Mouse (Mus musculus) neural tube, embryonic 15.5 days (tissue): ENCODE measurements around the gene Gdpgp1. TPM values are rescaled to one million over a fixed set of nuclear protein-coding genes. Genes with fewer than 3 reads are reported as not detected.

ENCODE experiments used
- ATAC-seq: fragments of 200-750 bp; cut with Nextera tagmentation; 2 replicates; pipeline ENCODE4 v1.8.0; 2017; ENCODE audit warnings: mild to moderate bottlenecking, moderate TSS enrichment, moderate library complexity; ENCODE audit not compliant: low FRiP score
- H3K27ac ChIP-seq: fragments of 300-500 bp; sonication (generic); replicated peaks from 2 replicates; pipeline ENCODE4 v1.5.1; 2015; ENCODE audit warnings: mild to moderate bottlenecking, inconsistent platforms
- H3K27me3 ChIP-seq: fragments of 300-500 bp; sonication (generic); replicated peaks from 2 replicates; pipeline ENCODE4 v1.6.1; 2015; ENCODE audit warnings: inconsistent platforms
- H3K36me3 ChIP-seq: fragments of 300-500 bp; sonication (generic); 2 replicates; pipeline ENCODE4 v1.6.1; 2015; ENCODE audit warnings: inconsistent platforms
- H3K4me1 ChIP-seq: fragments of 300-500 bp; sonication (generic); 2 replicates; pipeline ENCODE4 v1.6.1; 2015; ENCODE audit warnings: inconsistent platforms
- H3K4me2 ChIP-seq: fragments of 300-500 bp; sonication (generic); 2 replicates; pipeline ENCODE4 v1.6.1; 2015; ENCODE audit warnings: inconsistent platforms, mild to moderate bottlenecking, moderate library complexity
- H3K4me3 ChIP-seq: fragments of 300-500 bp; sonication (generic); replicated peaks from 2 replicates; pipeline ENCODE4 v1.5.1; 2015; ENCODE audit warnings: mild to moderate bottlenecking, inconsistent platforms
- H3K9ac ChIP-seq: fragments of 300-500 bp; sonication (generic); replicated peaks from 2 replicates; pipeline ENCODE4 v1.6.1; 2015; ENCODE audit warnings: mild to moderate bottlenecking, inconsistent platforms
- H3K9me3 ChIP-seq: fragments of 300-500 bp; sonication (generic); replicated peaks from 2 replicates; pipeline ENCODE4 v1.6.1; 2016; ENCODE audit warnings: inconsistent platforms
- WGBS: fragments of 180-500 bp; shearing (Covaris S2); methylation state at CpG from one replicate; pipeline ENCODE4 v1.1.7; 2015; ENCODE audit warnings: mixed read lengths; 5-methylcytosine and 5-hydroxymethylcytosine counted together
- polyA plus RNA-seq: library from polyadenylated mRNA; unstranded; fragments of >200 nt; fragmentation: Nextera tagmentation; extraction: Ambion mirVana; gene quantifications from 2 replicates; pipeline ENCODE4 v1.2.1, GENCODE M21; 2015

Gene Gdpgp1
- polyA plus RNA-seq, 1 experiment from 2014 or later: 4.6 TPM

- H3K4me1 ChIP-seq: peaks cover 21% of the 10 kb centered on the region
- peak overlapping the region; percentile 95 for H3K4me3 ChIP-seq
- H3K27ac ChIP-seq: peak overlapping the region; percentile 81
- peak overlapping the region; percentile 89 for H3K9ac ChIP-seq
- H3K36me3 ChIP-seq: peaks cover 28% of the 10 kb centered on the region
- under 1% methylated on average over 32 of the region's 32 CpGs for WGBS
- ATAC-seq: peak; percentile 67
- H3K9me3 ChIP-seq: no peaks in the 10 kb centered on the region
- peak overlapping the region; percentile 89 for H3K4me2 ChIP-seq
- H3K27me3 ChIP-seq: peaks cover 33% of the 10 kb centered on the region
These were observed 28.8 kb downstream of the Gdpgp1 start for GRCm38 (mm10) chr7:80261372-80261990.

GRCm38 (mm10) chr7:80264606-80265005 is 31.9 kb downstream of the Gdpgp1 start:
- Histone ChIP-seq H3K4me1 (peaks cover 30% of the 10 kb centered on the region), H3K36me3 (peaks cover 33% of the 10 kb centered on the region), H3K4me3 (no peak overlapping the region), H3K27me3 (peaks cover 5% of the 10 kb centered on the region; the same call in 1 of the 2 replicates), H3K27ac (no peak overlapping the region), H3K9ac (no peak overlapping the region), H3K4me2 (no peak overlapping the region), H3K9me3 (no peaks in the 10 kb centered on the region)
- ATAC-seq: no peak
- WGBS: 94% methylated on average over 12 of the region's 12 CpGs

- H3K27ac ChIP-seq: no peak overlapping the region
- H3K9me3 ChIP-seq: no peaks in the 10 kb centered on the region
- WGBS: 90% methylated on average over 1 of the region's 1 CpGs
- H3K9ac ChIP-seq: no peak overlapping the region
- peaks cover 42% of the 10 kb centered on the region for H3K36me3 ChIP-seq
- ATAC-seq: no peak
- H3K4me3 ChIP-seq: no peak overlapping the region
- no peak overlapping the region for H3K4me2 ChIP-seq
- H3K4me1 ChIP-seq: peaks cover 34% of the 10 kb centered on the region
- H3K27me3 ChIP-seq: no peaks in the 10 kb centered on the region
These were observed 35.1 kb downstream of the Gdpgp1 start for GRCm38 (mm10) chr7:80267764-80268163.

- Histone ChIP-seq H3K27me3 (no peaks in the 10 kb centered on the region), H3K4me3 (peak within 1 kb of the TSS; percentile 85), H3K4me2 (peak within 1 kb of the TSS; percentile 79), H3K36me3 (peaks cover 51% of the 10 kb centered on the region), H3K4me1 (peaks cover 29% of the 10 kb centered on the region), H3K9me3 (no peaks in the 10 kb centered on the region), H3K27ac (peak within 1 kb of the TSS; percentile 79), H3K9ac (peak within 1 kb of the TSS; percentile 80)
- ATAC-seq: peak; percentile 90
- 4% methylated on average over 21 of the region's 21 CpGs for WGBS
These were observed 36.5 kb downstream of the Gdpgp1 start, which contains the start of gene Vps33b for GRCm38 (mm10) chr7:80268897-80269750. Gene Vps33b (plus strand): TSS chr7:80269649.

GRCm38 (mm10) chr7:80269751-80270255 is 37.1 kb downstream of the Gdpgp1 start:
- Histone ChIP-seq H3K4me2 (peak overlapping the region; percentile 79), H3K4me1 (peaks cover 29% of the 10 kb centered on the region), H3K4me3 (peak overlapping the region; percentile 85), H3K36me3 (peaks cover 51% of the 10 kb centered on the region), H3K27me3 (no peaks in the 10 kb centered on the region), H3K27ac (peak overlapping the region; percentile 79), H3K9ac (peak overlapping the region; percentile 80), H3K9me3 (no peaks in the 10 kb centered on the region; the same call in 1 of the 2 replicates)
- ATAC-seq: peak; percentile 71
- under 1% methylated on average over 23 of the region's 23 CpGs for WGBS

- peaks cover 63% of the 10 kb centered on the region for H3K36me3 ChIP-seq
- H3K9me3 ChIP-seq: no peaks in the 10 kb centered on the region; the same call in 1 of the 2 replicates
- H3K4me1 ChIP-seq: peaks cover 26% of the 10 kb centered on the region
- no peaks in the 10 kb centered on the region for H3K27me3 ChIP-seq
- no peak overlapping the region for H3K27ac ChIP-seq
- no peak overlapping the region for H3K9ac ChIP-seq
- H3K4me2 ChIP-seq: no peak overlapping the region
- no peak for ATAC-seq
- H3K4me3 ChIP-seq: no peak overlapping the region
- WGBS: 93% methylated on average over 2 of the region's 2 CpGs
These were observed 40.8 kb downstream of the Gdpgp1 start for GRCm38 (mm10) chr7:80273456-80273855.

- 94% methylated on average over 4 of the region's 4 CpGs for WGBS
- no peak for ATAC-seq
- no peak overlapping the region for H3K27ac ChIP-seq
These were observed 43.7 kb downstream of the Gdpgp1 start for GRCm38 (mm10) chr7:80276374-80276773.

GRCm38 (mm10) chr7:80280032-80280431 is 47.4 kb downstream of the Gdpgp1 start:
- no peak overlapping the region for H3K4me3 ChIP-seq
- H3K9me3 ChIP-seq: no peaks in the 10 kb centered on the region; the same call in 1 of the 2 replicates
- peaks cover 91% of the 10 kb centered on the region for H3K36me3 ChIP-seq
- H3K4me1 ChIP-seq: no peaks in the 10 kb centered on the region
- WGBS: 87% methylated on average over 10 of the region's 10 CpGs
- ATAC-seq: no peak
- no peak overlapping the region for H3K27ac ChIP-seq
- H3K4me2 ChIP-seq: no peak overlapping the region
- no peak overlapping the region for H3K9ac ChIP-seq
- no peaks in the 10 kb centered on the region for H3K27me3 ChIP-seq

More at GRCm38 (mm10) chr7:80276374-80276773, 43.7 kb downstream of the Gdpgp1 start:
- Histone ChIP-seq H3K9ac (no peak overlapping the region), H3K9me3 (no peaks in the 10 kb centered on the region; the same call in 1 of the 2 replicates), H3K4me1 (0 out of 2 replicates have a peak, but pooled peaks cover 5% of the 10 kb centered on the region), H3K36me3 (peaks cover 92% of the 10 kb centered on the region), H3K27me3 (no peaks in the 10 kb centered on the region), H3K4me2 (no peak overlapping the region), H3K4me3 (no peak overlapping the region)

- Histone ChIP-seq H3K4me2 (no peak overlapping the region), H3K4me3 (no peak overlapping the region), H3K9ac (no peak overlapping the region), H3K27me3 (no peaks in the 10 kb centered on the region), H3K27ac (no peak overlapping the region), H3K36me3 (peaks cover 92% of the 10 kb centered on the region), H3K4me1 (no peaks in the 10 kb centered on the region), H3K9me3 (no peaks in the 10 kb centered on the region)
- WGBS: 95% methylated on average over 2 of the region's 2 CpGs
- no peak for ATAC-seq
These were observed 48.3 kb downstream of the Gdpgp1 start for GRCm38 (mm10) chr7:80280998-80281397.

- Histone ChIP-seq H3K9ac (no peak overlapping the region), H3K4me3 (no peak overlapping the region), H3K9me3 (no peaks in the 10 kb centered on the region), H3K27me3 (no peaks in the 10 kb centered on the region), H3K4me1 (no peaks in the 10 kb centered on the region), H3K4me2 (no peak overlapping the region), H3K36me3 (peaks cover 92% of the 10 kb centered on the region), H3K27ac (no peak overlapping the region)
- ATAC-seq: no peak
- WGBS: 91% methylated on average over 3 of the region's 3 CpGs
These were observed 49.0 kb downstream of the Gdpgp1 start for GRCm38 (mm10) chr7:80281646-80282045.

- no peaks in the 10 kb centered on the region for H3K27me3 ChIP-seq
- no peak overlapping the region for H3K27ac ChIP-seq
- no peaks in the 10 kb centered on the region for H3K4me1 ChIP-seq
- WGBS: 97% methylated on average over 3 of the region's 3 CpGs
- H3K4me3 ChIP-seq: no peak overlapping the region
- no peak overlapping the region for H3K9ac ChIP-seq
- no peak overlapping the region for H3K4me2 ChIP-seq
- H3K9me3 ChIP-seq: no peaks in the 10 kb centered on the region
- H3K36me3 ChIP-seq: peaks cover 92% of the 10 kb centered on the region
- ATAC-seq: no peak
These were observed 50.7 kb downstream of the Gdpgp1 start for GRCm38 (mm10) chr7:80283226-80283918.
